Mouse (Mus musculus): ENCODE measurements at regions not wholly inside any gene's neighbourhood (a gene's known extent, or its start where the extent isn't known, plus 50 kb on each side); places are given as distances from the start of the nearest gene placed in this dataset.

GRCm38 (mm10) chr2:63434327-63434726 is 250.2 kb upstream of the Kcnh7 start:
- H3K27ac ChIP-seq (ENCODE audit: low read depth, low read length), result no peak overlapping the region
- H3K9ac ChIP-seq (ENCODE audit: low read length), result no peak overlapping the region
- DNase-seq (ENCODE audit: low spot score) (no peak), ATAC-seq (replicated peaks; ENCODE audit: low FRiP score) (no peak)
- H3K9me3 ChIP-seq (ENCODE audit: control insufficient read depth, low read length), result no peaks in the 10 kb centered on the region
- H3K4me3 ChIP-seq (ENCODE audit: low read depth, low read length), result no peak overlapping the region
- H3K36me3 ChIP-seq (ENCODE audit: control insufficient read depth, insufficient read depth, low read length), result no peaks in the 10 kb centered on the region
- no peaks in the 10 kb centered on the region for H3K4me1 ChIP-seq (replicated peaks; ENCODE audit: control insufficient read depth, insufficient read depth, low read length)
- no peak overlapping the region for H3K4me2 ChIP-seq (ENCODE audit: low read depth, low read length, severe bottlenecking)
- no peaks in the 10 kb centered on the region for H3K27me3 ChIP-seq (ENCODE audit: control insufficient read depth, insufficient read depth, low read length)

GRCm38 (mm10) chr2:63405405-63405804 is 221.3 kb upstream of the Kcnh7 start:
- H3K4me1 ChIP-seq (replicated peaks; ENCODE audit: control insufficient read depth, insufficient read depth, low read length), result no peaks in the 10 kb centered on the region
- H3K4me2 ChIP-seq (ENCODE audit: low read depth, low read length, severe bottlenecking), result no peak overlapping the region
- H3K9ac ChIP-seq (ENCODE audit: low read length), result no peak overlapping the region
- no peaks in the 10 kb centered on the region for H3K9me3 ChIP-seq (ENCODE audit: control insufficient read depth, low read length)
- H3K27ac ChIP-seq (ENCODE audit: low read depth, low read length), result no peak overlapping the region
- no peak overlapping the region for H3K4me3 ChIP-seq (ENCODE audit: low read depth, low read length)
- 89% methylated on average over 1 of the region's 1 CpGs for WGBS
- no peaks in the 10 kb centered on the region for H3K36me3 ChIP-seq (ENCODE audit: control insufficient read depth, insufficient read depth, low read length)
- ATAC-seq (replicated peaks; ENCODE audit: low FRiP score) (no peak), DNase-seq (ENCODE audit: low spot score) (no peak)
- no peaks in the 10 kb centered on the region for H3K27me3 ChIP-seq (ENCODE audit: control insufficient read depth, insufficient read depth, low read length)

Data from forebrain, embryonic 11.5 days (tissue).